Mouse (Mus musculus): ENCODE results near the gene Trem3. TPM values are rescaled to one million over a fixed set of nuclear protein-coding genes. Genes with fewer than 3 reads are reported as not detected.
A peak's percentile ranks its signal among the peaks of the same experiment; 100 is the strongest.

Trem3 gene
- polyA plus RNA-seq, 1 experiment from 2014 or later, result not detected

GRCm38 (mm10) chr17:48274885-48275284, 27.3 kb downstream of the Trem3 start:
- no peaks in the 10 kb centered on the region for H3K9me3 ChIP-seq
- H3K9ac ChIP-seq (replicated peaks), result no peak overlapping the region
- H3K27me3 ChIP-seq, result no peaks in the 10 kb centered on the region
- no peak overlapping the region for H3K4me3 ChIP-seq
- no peak overlapping the region for H3K4me2 ChIP-seq (replicated peaks)
- no peak overlapping the region for H3K27ac ChIP-seq (replicated peaks)
- no peaks in the 10 kb centered on the region for H3K36me3 ChIP-seq
- ATAC-seq (replicated peaks), result no peak
- no peaks in the 10 kb centered on the region for H3K4me1 ChIP-seq
- WGBS, result 30% methylated on average over 6 of the region's 6 CpGs

GRCm38 (mm10) chr17:48275736-48276135, 28.2 kb downstream of the Trem3 start:
- ATAC-seq (replicated peaks), result no peak
- Histone ChIP-seq H3K9ac (replicated peaks) (no peak overlapping the region), H3K27ac (replicated peaks) (no peak overlapping the region), H3K27me3 (no peaks in the 10 kb centered on the region), H3K9me3 (no peaks in the 10 kb centered on the region), H3K4me1 (no peaks in the 10 kb centered on the region), H3K4me2 (replicated peaks) (no peak overlapping the region), H3K36me3 (no peaks in the 10 kb centered on the region), H3K4me3 (no peak overlapping the region)
- WGBS, result 52% methylated on average over 7 of the region's 7 CpGs

- Histone ChIP-seq H3K36me3 (no peaks in the 10 kb centered on the region), H3K4me2 (replicated peaks) (no peak overlapping the region), H3K9me3 (no peaks in the 10 kb centered on the region), H3K9ac (replicated peaks) (no peak overlapping the region), H3K27me3 (no peaks in the 10 kb centered on the region), H3K4me3 (no peak overlapping the region), H3K4me1 (peaks cover 15% of the 10 kb centered on the region), H3K27ac (replicated peaks) (no peak overlapping the region)
- ATAC-seq (replicated peaks), result no peak
These were observed 30.8 kb downstream of the Trem3 start for GRCm38 (mm10) chr17:48278381-48278780.

- Histone ChIP-seq H3K27me3 (no peaks in the 10 kb centered on the region), H3K9me3 (no peaks in the 10 kb centered on the region), H3K9ac (replicated peaks) (no peak overlapping the region), H3K36me3 (no peaks in the 10 kb centered on the region), H3K27ac (replicated peaks) (no peak overlapping the region), H3K4me2 (replicated peaks) (no peak overlapping the region), H3K4me1 (peaks cover 15% of the 10 kb centered on the region), H3K4me3 (no peak overlapping the region)
- no peak for ATAC-seq (replicated peaks)
- WGBS, result 89% methylated on average over 4 of the region's 4 CpGs
These were observed 31.4 kb downstream of the Trem3 start for GRCm38 (mm10) chr17:48279002-48279401.

- Histone ChIP-seq H3K4me2 (replicated peaks) (peak overlapping the region; percentile 51), H3K27me3 (no peaks in the 10 kb centered on the region), H3K9me3 (no peaks in the 10 kb centered on the region), H3K9ac (replicated peaks) (peak overlapping the region; percentile 30), H3K4me1 (peaks cover 15% of the 10 kb centered on the region), H3K36me3 (no peaks in the 10 kb centered on the region), H3K4me3 (peak overlapping the region; percentile 36), H3K27ac (replicated peaks) (peak overlapping the region; percentile 29; the same call in 1 of the 2 replicates)
- 22% methylated on average over 18 of the region's 18 CpGs for WGBS
- ATAC-seq (replicated peaks), result peak; percentile 72
These were observed 33.6 kb downstream of the Trem3 start for GRCm38 (mm10) chr17:48280943-48281738.

GRCm38 (mm10) chr17:48281739-48282085, 34.1 kb downstream of the Trem3 start:
- H3K9ac ChIP-seq (replicated peaks), result peak overlapping the region; percentile 30
- H3K27ac ChIP-seq (replicated peaks), result peak overlapping the region; percentile 29; the same call in 1 of the 2 replicates
- H3K4me2 ChIP-seq (replicated peaks), result peak overlapping the region; percentile 51
- no peaks in the 10 kb centered on the region for H3K27me3 ChIP-seq
- H3K4me1 ChIP-seq, result peaks cover 15% of the 10 kb centered on the region
- peak overlapping the region; percentile 36 for H3K4me3 ChIP-seq
- WGBS, result 1% methylated on average over 3 of the region's 3 CpGs
- no peaks in the 10 kb centered on the region for H3K9me3 ChIP-seq
- H3K36me3 ChIP-seq, result no peaks in the 10 kb centered on the region
- ATAC-seq (replicated peaks), result peak; percentile 53

- Histone ChIP-seq H3K4me1 (peaks cover 6% of the 10 kb centered on the region), H3K27me3 (no peaks in the 10 kb centered on the region), H3K4me2 (replicated peaks) (no peak overlapping the region), H3K9me3 (no peaks in the 10 kb centered on the region), H3K27ac (replicated peaks) (no peak overlapping the region), H3K4me3 (no peak overlapping the region), H3K36me3 (no peaks in the 10 kb centered on the region), H3K9ac (replicated peaks) (no peak overlapping the region)
- ATAC-seq (replicated peaks), result no peak
- 60% methylated on average over 1 of the region's 1 CpGs for WGBS
These were observed 39.2 kb downstream of the Trem3 start for GRCm38 (mm10) chr17:48286765-48287164.

GRCm38 (mm10) chr17:48287276-48287675, 39.7 kb downstream of the Trem3 start:
- no peaks in the 10 kb centered on the region for H3K36me3 ChIP-seq
- 73% methylated on average over 2 of the region's 2 CpGs for WGBS

GRCm38 (mm10) chr17:48293500-48294194, 46.1 kb downstream of the Trem3 start:
- 79% methylated on average over 5 of the region's 5 CpGs for WGBS
- H3K9me3 ChIP-seq, result no peaks in the 10 kb centered on the region
- H3K9ac ChIP-seq (replicated peaks), result no peak overlapping the region
- no peak overlapping the region for H3K27ac ChIP-seq (replicated peaks)
- no peak overlapping the region for H3K4me2 ChIP-seq (replicated peaks)
- no peaks in the 10 kb centered on the region for H3K27me3 ChIP-seq
- ATAC-seq (replicated peaks), result no peak
- no peaks in the 10 kb centered on the region for H3K4me1 ChIP-seq
- no peak overlapping the region for H3K4me3 ChIP-seq
- no peaks in the 10 kb centered on the region for H3K36me3 ChIP-seq

More at GRCm38 (mm10) chr17:48287276-48287675, 39.7 kb downstream of the Trem3 start:
- Histone ChIP-seq H3K9ac (replicated peaks) (no peak overlapping the region), H3K27me3 (no peaks in the 10 kb centered on the region), H3K4me3 (no peak overlapping the region), H3K27ac (replicated peaks) (no peak overlapping the region), H3K9me3 (no peaks in the 10 kb centered on the region), H3K4me2 (replicated peaks) (no peak overlapping the region), H3K4me1 (peaks cover 2% of the 10 kb centered on the region; the same call in 1 of the 2 replicates)
- no peak for ATAC-seq (replicated peaks)

- H3K4me3 ChIP-seq, result no peak within 1 kb of the TSS
- no peaks in the 10 kb centered on the region for H3K27me3 ChIP-seq
- no peaks in the 10 kb centered on the region for H3K9me3 ChIP-seq
- H3K36me3 ChIP-seq, result no peaks in the 10 kb centered on the region
- no peak for ATAC-seq (replicated peaks)
- H3K27ac ChIP-seq (replicated peaks), result no peak within 1 kb of the TSS
- WGBS, result 41% methylated on average over 3 of the region's 4 CpGs
- no peak within 1 kb of the TSS for H3K4me2 ChIP-seq (replicated peaks)
- no peaks in the 10 kb centered on the region for H3K4me1 ChIP-seq
- no peak within 1 kb of the TSS for H3K9ac ChIP-seq (replicated peaks)
These were observed 51.6 kb downstream of the Trem3 start, which contains the start of gene Treml2 for GRCm38 (mm10) chr17:48299203-48299602. TSS of gene Treml2 (plus strand) at chr17:48299498.

GRCm38 (mm10) chr17:48299756-48300155, 52.2 kb downstream of the Trem3 start:
- no peak overlapping the region for H3K4me2 ChIP-seq (replicated peaks)
- WGBS, result 60% methylated on average over 7 of the region's 7 CpGs

GRCm38 (mm10) chr17:48300199-48300598, 52.6 kb downstream of the Trem3 start:
- ATAC-seq (replicated peaks), result no peak
- 78% methylated on average over 7 of the region's 7 CpGs for WGBS
- H3K36me3 ChIP-seq, result no peaks in the 10 kb centered on the region
- H3K9ac ChIP-seq (replicated peaks), result no peak overlapping the region
- no peaks in the 10 kb centered on the region for H3K4me1 ChIP-seq
- no peak overlapping the region for H3K4me3 ChIP-seq
- no peak overlapping the region for H3K27ac ChIP-seq (replicated peaks)
- no peaks in the 10 kb centered on the region for H3K9me3 ChIP-seq
- no peaks in the 10 kb centered on the region for H3K27me3 ChIP-seq
- no peak overlapping the region for H3K4me2 ChIP-seq (replicated peaks)

More at GRCm38 (mm10) chr17:48299756-48300155, 52.2 kb downstream of the Trem3 start:
- Histone ChIP-seq H3K4me3 (no peak overlapping the region), H3K36me3 (no peaks in the 10 kb centered on the region), H3K4me1 (no peaks in the 10 kb centered on the region), H3K9me3 (no peaks in the 10 kb centered on the region), H3K9ac (replicated peaks) (no peak overlapping the region), H3K27me3 (no peaks in the 10 kb centered on the region), H3K27ac (replicated peaks) (no peak overlapping the region)
- no peak for ATAC-seq (replicated peaks)
